Mouse (Mus musculus) forebrain, embryonic 15.5 days (tissue): ENCODE results near the gene C2cd5. TPM values are rescaled to one million over a fixed set of nuclear protein-coding genes. Genes with fewer than 3 reads are reported as not detected.
A peak's percentile ranks its signal among the peaks of the same experiment; 100 is the strongest.

Experiments used
- ATAC-seq: fragments of 200-750 bp; cut with Nextera tagmentation; replicated peaks from 2 replicates; pipeline ENCODE4 v1.8.0; 2017; ENCODE audit warnings: mild to moderate bottlenecking, moderate TSS enrichment, moderate library complexity
- H3K27ac ChIP-seq: fragments of 300-500 bp; sonication (generic); replicated peaks from 2 replicates; pipeline ENCODE4 v1.5.1; 2015; ENCODE audit warnings: mild to moderate bottlenecking, inconsistent platforms
- H3K27me3 ChIP-seq: fragments of 300-500 bp; sonication (generic); 2 replicates; pipeline ENCODE4 v1.6.1; 2015; ENCODE audit warnings: inconsistent platforms
- H3K36me3 ChIP-seq: fragments of 300-500 bp; sonication (generic); 2 replicates; pipeline ENCODE4 v1.6.1; 2015; ENCODE audit warnings: mild to moderate bottlenecking, inconsistent platforms
- H3K4me1 ChIP-seq: fragments of 300-500 bp; sonication (generic); 2 replicates; pipeline ENCODE4 v1.6.1; 2015; ENCODE audit warnings: inconsistent platforms
- H3K4me2 ChIP-seq: fragments of 300-500 bp; sonication (generic); replicated peaks from 2 replicates; pipeline ENCODE4 v1.6.1; 2015; ENCODE audit warnings: mild to moderate bottlenecking, inconsistent platforms
- H3K4me3 ChIP-seq: fragments of 300-500 bp; sonication (generic); 2 replicates; pipeline ENCODE4 v1.5.1; 2015; ENCODE audit warnings: mild to moderate bottlenecking, inconsistent platforms
- H3K9ac ChIP-seq: fragments of 300-500 bp; sonication (generic); replicated peaks from 2 replicates; pipeline ENCODE4 v1.6.1; 2015; ENCODE audit warnings: mild to moderate bottlenecking, inconsistent platforms
- H3K9me3 ChIP-seq: fragments of 300-500 bp; sonication (generic); 2 replicates; pipeline ENCODE4 v1.6.1; 2016; ENCODE audit warnings: inconsistent platforms
- WGBS: fragments of 180-500 bp; shearing (Covaris S2); methylation state at CpG from one replicate; pipeline ENCODE4 v1.1.7; 2015; ENCODE audit warnings: mixed read lengths; 5-methylcytosine and 5-hydroxymethylcytosine counted together
- polyA plus RNA-seq: library from polyadenylated mRNA; unstranded; fragments of >200 nt; fragmentation: Nextera tagmentation; extraction: Ambion mirVana; gene quantifications from 2 replicates; pipeline ENCODE4 v1.2.1, GENCODE M21; 2015

The C2cd5 gene
- polyA plus RNA-seq, 1 experiment from 2014 or later: 44.9 TPM

DNA sequence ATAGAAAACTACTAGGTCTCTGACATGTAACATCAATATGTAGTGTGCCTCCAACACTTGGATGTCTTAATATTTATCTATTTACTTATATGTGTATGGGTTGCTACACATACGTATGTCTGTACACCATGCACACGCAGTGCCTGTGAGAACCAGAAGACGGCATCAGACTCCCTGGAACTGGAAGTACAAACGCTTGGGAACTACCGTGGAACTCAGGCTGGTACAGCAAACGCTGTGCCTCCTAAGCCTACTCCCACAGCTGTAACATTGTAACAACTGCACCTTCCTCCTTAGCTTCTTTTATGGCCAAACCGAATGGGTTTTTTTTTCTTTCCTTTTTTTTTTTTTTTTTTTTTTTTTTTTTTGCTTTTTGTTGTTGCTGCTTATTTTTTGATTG lies 10.4 kb upstream of the C2cd5 start:
- H3K27me3 ChIP-seq: no peaks in the 10 kb centered on the region
- H3K4me2 ChIP-seq: no peak overlapping the region
- no peak overlapping the region for H3K27ac ChIP-seq
- H3K4me3 ChIP-seq: no peak overlapping the region
- no peak overlapping the region for H3K9ac ChIP-seq
- no peak for ATAC-seq
- H3K4me1 ChIP-seq: no peaks in the 10 kb centered on the region
- WGBS: 87% methylated on average over 7 of the region's 7 CpGs
- H3K36me3 ChIP-seq: no peaks in the 10 kb centered on the region
- H3K9me3 ChIP-seq: no peaks in the 10 kb centered on the region

- Histone ChIP-seq H3K36me3 (no peaks in the 10 kb centered on the region), H3K27ac (no peak overlapping the region), H3K27me3 (no peaks in the 10 kb centered on the region), H3K9me3 (no peaks in the 10 kb centered on the region), H3K4me2 (no peak overlapping the region), H3K4me3 (no peak overlapping the region), H3K9ac (no peak overlapping the region), H3K4me1 (no peaks in the 10 kb centered on the region)
- WGBS: 76% methylated on average over 16 of the region's 16 CpGs
- ATAC-seq: no peak
Observed at GRCm38 (mm10) chr6:143109622-143110218, 9.8 kb upstream of the C2cd5 start.

GRCm38 (mm10) chr6:143108031-143108430 lies 8.1 kb upstream of the C2cd5 start:
- 83% methylated on average over 13 of the region's 13 CpGs for WGBS
- Histone ChIP-seq H3K4me1 (no peaks in the 10 kb centered on the region), H3K4me2 (no peak overlapping the region), H3K27ac (no peak overlapping the region), H3K4me3 (no peak overlapping the region), H3K9me3 (no peaks in the 10 kb centered on the region), H3K27me3 (no peaks in the 10 kb centered on the region), H3K36me3 (no peaks in the 10 kb centered on the region), H3K9ac (no peak overlapping the region)
- ATAC-seq: no peak

- Histone ChIP-seq H3K27ac (no peak overlapping the region), H3K27me3 (no peaks in the 10 kb centered on the region), H3K4me1 (no peaks in the 10 kb centered on the region), H3K9ac (no peak overlapping the region), H3K4me3 (no peak overlapping the region), H3K9me3 (no peaks in the 10 kb centered on the region), H3K4me2 (no peak overlapping the region), H3K36me3 (no peaks in the 10 kb centered on the region)
- no peak for ATAC-seq
- WGBS: 92% methylated on average over 4 of the region's 4 CpGs
Observed at GRCm38 (mm10) chr6:143107611-143108010, 7.7 kb upstream of the C2cd5 start.

DNA sequence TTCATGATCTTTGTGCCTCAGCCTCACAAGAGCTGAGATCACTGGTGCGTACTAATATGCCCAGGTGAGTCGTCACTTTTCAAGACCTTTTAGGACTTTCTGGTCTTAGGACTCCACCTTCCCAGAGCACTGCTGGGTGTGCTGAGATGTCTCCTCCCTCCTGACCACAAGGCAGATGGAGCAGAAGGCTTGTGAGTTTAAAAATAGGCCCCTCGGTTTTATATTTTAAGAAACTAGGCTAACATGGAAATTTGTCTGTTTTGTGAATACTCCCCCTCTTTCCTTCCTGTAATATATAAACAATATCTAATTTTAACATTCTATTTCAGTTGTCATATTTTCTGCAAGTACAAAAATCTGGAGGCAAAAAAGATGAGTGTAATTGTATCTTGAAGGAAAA lies 5.8 kb upstream of the C2cd5 start:
- no peaks in the 10 kb centered on the region for H3K36me3 ChIP-seq
- 87% methylated on average over 3 of the region's 3 CpGs for WGBS

GRCm38 (mm10) chr6:143103981-143104680 lies 4.2 kb upstream of the C2cd5 start:
- Histone ChIP-seq H3K4me3 (no peak overlapping the region), H3K27ac (no peak overlapping the region), H3K9me3 (no peaks in the 10 kb centered on the region), H3K36me3 (no peaks in the 10 kb centered on the region), H3K27me3 (no peaks in the 10 kb centered on the region), H3K9ac (no peak overlapping the region), H3K4me1 (peaks cover 3% of the 10 kb centered on the region; the same call in 1 of the 2 replicates), H3K4me2 (no peak overlapping the region)
- 66% methylated on average over 7 of the region's 7 CpGs for WGBS
- no peak for ATAC-seq

More for the DNA sequence above, 5.8 kb upstream of the C2cd5 start:
- no peak overlapping the region for H3K4me3 ChIP-seq
- no peak overlapping the region for H3K9ac ChIP-seq
- no peak overlapping the region for H3K4me2 ChIP-seq
- H3K9me3 ChIP-seq: no peaks in the 10 kb centered on the region
- H3K27me3 ChIP-seq: no peaks in the 10 kb centered on the region
- no peak for ATAC-seq
- no peaks in the 10 kb centered on the region for H3K4me1 ChIP-seq
- no peak overlapping the region for H3K27ac ChIP-seq

DNA sequence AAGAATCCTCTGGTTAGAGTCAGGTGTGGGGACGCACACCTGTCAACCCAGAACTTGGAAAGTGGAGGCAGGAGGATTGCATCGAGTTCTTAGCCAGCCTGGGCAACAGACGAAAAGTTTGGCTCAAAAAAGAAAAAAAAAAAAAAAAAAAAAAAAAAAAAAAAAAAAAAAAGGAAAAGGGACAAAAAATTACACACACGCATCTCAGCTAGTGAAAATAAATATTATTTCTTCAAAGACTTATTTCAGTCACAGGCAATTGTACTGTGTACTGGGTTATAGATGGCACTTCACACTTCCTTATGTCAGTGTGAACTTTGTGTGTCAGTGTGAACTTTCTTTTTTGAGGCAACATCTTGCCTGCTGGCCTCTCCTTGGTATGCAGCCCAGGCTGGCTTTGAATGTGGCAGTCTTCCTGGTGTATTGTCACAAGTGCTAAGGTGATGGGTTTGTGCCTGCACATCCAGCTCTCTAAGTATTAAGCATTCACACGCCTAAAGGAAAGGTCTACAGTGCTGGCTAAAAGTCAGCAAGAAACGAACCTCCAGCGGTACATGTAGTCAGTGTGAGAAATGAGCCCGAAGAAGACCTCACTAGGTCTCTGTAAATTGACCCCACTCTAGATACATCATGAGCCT lies 656 bp upstream of the C2cd5 start:
- Histone ChIP-seq H3K9ac (peak overlapping the region; percentile 75), H3K4me3 (peak overlapping the region; percentile 84), H3K36me3 (peaks cover 8% of the 10 kb centered on the region; the same call in 1 of the 2 replicates), H3K4me1 (peaks cover 20% of the 10 kb centered on the region), H3K9me3 (no peaks in the 10 kb centered on the region), H3K4me2 (peak overlapping the region; percentile 84), H3K27me3 (no peaks in the 10 kb centered on the region), H3K27ac (peak overlapping the region; percentile 98; the same call in 1 of the 2 replicates)
- 51% methylated on average over 8 of the region's 8 CpGs for whole genome bisulfite sequencing
- no peak for ATAC-seq

DNA sequence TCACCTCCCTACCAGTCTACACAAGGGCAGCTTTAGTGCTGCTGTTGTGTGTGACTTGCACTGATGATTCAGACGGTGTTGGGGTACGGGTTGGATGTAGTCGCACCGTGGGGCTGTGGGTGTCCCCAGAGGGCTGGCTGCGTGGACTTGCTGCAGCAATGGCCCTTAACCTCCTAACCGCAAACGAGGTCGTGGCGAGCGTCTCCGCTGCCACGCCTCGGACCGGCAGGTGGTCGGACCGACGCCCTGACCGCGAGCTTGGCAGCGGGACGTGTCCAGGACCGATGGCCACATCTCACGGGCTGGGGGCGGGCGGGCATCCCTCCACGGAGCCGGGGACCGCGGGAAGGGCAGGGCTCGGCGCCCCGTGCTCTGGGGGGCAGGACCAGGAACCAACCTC lies 660 bp downstream of the C2cd5 start:
- H3K4me1 ChIP-seq: peaks cover 23% of the 10 kb centered on the region
- H3K9ac ChIP-seq: peak overlapping the region; percentile 75
- ATAC-seq: peak; percentile 77
- H3K4me3 ChIP-seq: peak overlapping the region; percentile 84
- 0% methylated on average over 32 of the region's 32 CpGs for WGBS
- peak overlapping the region; percentile 98 for H3K27ac ChIP-seq
- H3K27me3 ChIP-seq: no peaks in the 10 kb centered on the region
- H3K9me3 ChIP-seq: no peaks in the 10 kb centered on the region
- H3K36me3 ChIP-seq: peaks cover 8% of the 10 kb centered on the region; the same call in 1 of the 2 replicates
- H3K4me2 ChIP-seq: peak overlapping the region; percentile 59

DNA sequence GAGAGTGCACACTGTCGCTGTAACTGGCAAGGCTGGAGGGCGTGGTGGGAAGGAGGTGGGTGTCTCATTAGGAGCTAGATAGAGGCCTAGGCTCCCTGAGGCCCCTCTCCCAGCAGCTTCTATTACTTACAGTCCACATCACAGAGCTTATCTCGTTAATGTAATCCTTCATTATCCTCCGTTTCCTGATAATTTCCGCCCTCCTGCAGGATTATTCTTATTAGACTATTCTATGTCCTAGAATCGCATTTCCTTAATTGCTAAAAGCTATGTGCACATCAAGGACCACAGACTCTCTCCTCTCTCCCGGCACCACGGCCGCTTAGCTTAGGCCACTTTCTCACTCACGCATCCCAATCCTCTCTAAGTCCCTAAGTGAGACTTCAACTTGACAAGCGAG lies 4.8 kb downstream of the C2cd5 start:
- H3K4me2 ChIP-seq: no peak overlapping the region
- no peak for ATAC-seq
- H3K36me3 ChIP-seq: peaks cover 28% of the 10 kb centered on the region
- no peak overlapping the region for H3K27ac ChIP-seq
- WGBS: 31% methylated on average over 11 of the region's 11 CpGs
- no peaks in the 10 kb centered on the region for H3K9me3 ChIP-seq
- peaks cover 21% of the 10 kb centered on the region for H3K4me1 ChIP-seq
- no peaks in the 10 kb centered on the region for H3K27me3 ChIP-seq
- H3K4me3 ChIP-seq: no peak overlapping the region
- no peak overlapping the region for H3K9ac ChIP-seq

- Histone ChIP-seq H3K9ac (no peak overlapping the region), H3K27ac (no peak overlapping the region), H3K4me3 (no peak overlapping the region), H3K9me3 (no peaks in the 10 kb centered on the region), H3K36me3 (peaks cover 40% of the 10 kb centered on the region), H3K27me3 (no peaks in the 10 kb centered on the region), H3K4me2 (no peak overlapping the region), H3K4me1 (peaks cover 9% of the 10 kb centered on the region; the same call in 1 of the 2 replicates)
- 91% methylated on average over 4 of the region's 4 CpGs for WGBS
- no peak for ATAC-seq
Observed at GRCm38 (mm10) chr6:143092856-143093255, 7.1 kb downstream of the C2cd5 start.

DNA sequence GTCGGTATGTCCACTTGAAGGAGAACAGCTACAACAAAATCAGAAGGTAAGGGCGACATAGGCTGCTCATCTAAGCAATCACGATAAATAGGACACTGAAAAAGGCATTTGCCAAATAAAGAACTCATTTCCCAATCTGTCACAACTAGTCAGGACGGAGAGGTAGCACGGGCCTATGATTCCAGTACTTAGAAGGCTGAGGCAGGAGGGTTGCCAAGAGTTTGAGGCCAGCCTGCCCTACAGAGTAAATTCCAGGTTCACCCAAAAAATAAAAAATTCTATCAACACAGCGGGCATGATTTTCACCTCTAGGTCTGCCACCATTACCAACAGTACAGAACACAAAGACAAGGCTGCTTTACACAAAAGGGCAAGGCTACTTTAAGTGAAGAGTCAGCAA lies 8.9 kb downstream of the C2cd5 start:
- 97% methylated on average over 6 of the region's 6 CpGs for WGBS
- Histone ChIP-seq H3K27ac (no peak overlapping the region), H3K9me3 (no peaks in the 10 kb centered on the region), H3K36me3 (peaks cover 51% of the 10 kb centered on the region), H3K27me3 (no peaks in the 10 kb centered on the region), H3K4me1 (0 out of 2 replicates have a peak, but pooled peaks cover 3% of the 10 kb centered on the region), H3K4me2 (no peak overlapping the region), H3K4me3 (no peak overlapping the region), H3K9ac (no peak overlapping the region)
- no peak for ATAC-seq

GRCm38 (mm10) chr6:143087332-143087731 lies 12.6 kb downstream of the C2cd5 start:
- no peak for ATAC-seq
- H3K36me3 ChIP-seq: peaks cover 79% of the 10 kb centered on the region
- 88% methylated on average over 4 of the region's 4 CpGs for WGBS

More at GRCm38 (mm10) chr6:143087332-143087731, 12.6 kb downstream of the C2cd5 start:
- Histone ChIP-seq H3K9me3 (no peaks in the 10 kb centered on the region), H3K4me1 (no peaks in the 10 kb centered on the region), H3K9ac (no peak overlapping the region), H3K4me2 (no peak overlapping the region), H3K4me3 (no peak overlapping the region), H3K27ac (no peak overlapping the region), H3K27me3 (no peaks in the 10 kb centered on the region)
